ENCODE assay signal across 13 mouse cellular contexts in genomic region chr2:112881805-112882204, GRCm38 (mm10).
"Had no signal": no experiment of that assay in that cellular context is flagged by ENCODE, and none has a peak within 500 bp of the region (broad histone marks: within the 10 kb centered on the region; RNA-seq: fewer than 3 reads in every experiment).

No protein-coding gene starts in this region.

- H3K9me3 ChIP-seq: limb, embryonic 12.5 days; liver, embryonic 13.5 days; midbrain, embryonic 12.5 days; neural tube, embryonic 12.5 days had no signal

- H3K36me3 ChIP-seq: limb, embryonic 12.5 days; liver, embryonic 13.5 days; midbrain, embryonic 12.5 days; neural tube, embryonic 12.5 days had no signal

- ATAC-seq: liver, postnatal 0 days had no signal

- H3K4me3 ChIP-seq: limb, embryonic 12.5 days; liver, embryonic 13.5 days; midbrain, embryonic 12.5 days; myocyte; neural tube, embryonic 12.5 days had no signal

- H3K9ac ChIP-seq: limb, embryonic 12.5 days; liver, embryonic 13.5 days; liver, postnatal 0 days; midbrain, embryonic 12.5 days; neural tube, embryonic 12.5 days had no signal

- DNase-seq: kidney, postnatal 36 days; layer of hippocampus, adult 9-11 months; liver; liver, embryonic 13.5 days; liver, postnatal 0 days; right cerebral cortex, postnatal 14 days; thymus, postnatal 4 days had no signal

- H3K27me3 ChIP-seq: limb, embryonic 12.5 days; liver, embryonic 13.5 days; midbrain, embryonic 12.5 days; neural tube, embryonic 12.5 days had no signal

- H3K4me1 ChIP-seq: limb, embryonic 12.5 days; liver, embryonic 13.5 days; midbrain, embryonic 12.5 days; neural tube, embryonic 12.5 days had no signal

- H3K27ac ChIP-seq: kidney, postnatal 0 days; limb, embryonic 12.5 days; liver, embryonic 13.5 days; midbrain, embryonic 12.5 days; neural tube, embryonic 12.5 days; stomach, postnatal 0 days had no signal

- H3K4me2 ChIP-seq: limb, embryonic 12.5 days; liver, embryonic 13.5 days; midbrain, embryonic 12.5 days; neural tube, embryonic 12.5 days had no signal
